8 mouse cellular contexts compared by ENCODE assay signal in genomic region chr8:116992176-116992971, GRCm38 (mm10). TPM values are rescaled to one million over a fixed set of nuclear protein-coding genes. Genes with fewer than 3 reads are reported as not detected.
DNase-seq lines count a peak whose midpoint lies in the region; ATAC-seq lines count a peak whose summit lies in the region.

No protein-coding gene starts in this region.

- DNase-seq in lung, adult 18-20 months: no peak
- DNase-seq in adipocyte (ENCODE audit: low spot score): peak; percentile 65
- DNase-seq in midbrain, embryonic 14.5 days: peak; percentile 13
- DNase-seq in layer of hippocampus, postnatal 14 days (ENCODE audit: low spot score in 2 of 2): no peak
- no peak for DNase-seq in frontal cortex, postnatal 14 days (ENCODE audit: low spot score in 2 of 2)

- H3K4me1 ChIP-seq in lung, embryonic 15.5 days: peaks cover 13% of the 10 kb centered on the region
- H3K4me1 ChIP-seq in forebrain, embryonic 13.5 days: peaks cover 15% of the 10 kb centered on the region
- H3K4me1 ChIP-seq in kidney, embryonic 15.5 days: peaks cover 22% of the 10 kb centered on the region
- peaks cover 7% of the 10 kb centered on the region; the same call in 1 of the 2 replicates for H3K4me1 ChIP-seq in midbrain, embryonic 14.5 days (ENCODE audit: control insufficient read depth, insufficient read depth, low read length)

- H3K4me3 ChIP-seq in lung, embryonic 15.5 days: peak overlapping the region; percentile 72
- H3K4me3 ChIP-seq in forebrain, embryonic 13.5 days: peak overlapping the region; percentile 60
- peak overlapping the region; percentile 85 for H3K4me3 ChIP-seq in kidney, embryonic 15.5 days (replicated peaks)
- H3K4me3 ChIP-seq in midbrain, embryonic 14.5 days (replicated peaks; ENCODE audit: low read depth, low read length): peak overlapping the region; percentile 63

- H3K4me2 ChIP-seq in lung, embryonic 15.5 days: peak overlapping the region; percentile 92
- H3K4me2 ChIP-seq in forebrain, embryonic 13.5 days: peak overlapping the region; percentile 90
- H3K4me2 ChIP-seq in kidney, embryonic 15.5 days: peak overlapping the region; percentile 93
- peak overlapping the region; percentile 81 for H3K4me2 ChIP-seq in midbrain, embryonic 14.5 days (ENCODE audit: low read length)

- H3K36me3 ChIP-seq in lung, embryonic 15.5 days: no peaks in the 10 kb centered on the region; the same call in 1 of the 2 replicates
- H3K36me3 ChIP-seq in forebrain, embryonic 13.5 days (ENCODE audit: poor library complexity, severe bottlenecking): no peaks in the 10 kb centered on the region
- peaks cover 23% of the 10 kb centered on the region for H3K36me3 ChIP-seq in kidney, embryonic 15.5 days
- H3K36me3 ChIP-seq in midbrain, embryonic 14.5 days (ENCODE audit: control insufficient read depth, insufficient read depth, low read length): 0 out of 2 replicates have a peak, but pooled peaks cover under 1% of the 10 kb centered on the region

- peak overlapping the region; percentile 42; the same call in 1 of the 2 replicates for H3K27ac ChIP-seq in lung, embryonic 15.5 days
- H3K27ac ChIP-seq in forebrain, embryonic 13.5 days: no peak overlapping the region
- peak overlapping the region; percentile 86 for H3K27ac ChIP-seq in kidney, embryonic 15.5 days
- H3K27ac ChIP-seq in midbrain, embryonic 14.5 days (replicated peaks; ENCODE audit: low read depth, low read length): no peak overlapping the region

- H3K27me3 ChIP-seq in lung, embryonic 15.5 days: no peaks in the 10 kb centered on the region
- H3K27me3 ChIP-seq in forebrain, embryonic 13.5 days: no peaks in the 10 kb centered on the region
- H3K27me3 ChIP-seq in kidney, embryonic 15.5 days: no peaks in the 10 kb centered on the region
- H3K27me3 ChIP-seq in midbrain, embryonic 14.5 days (ENCODE audit: control insufficient read depth, insufficient read depth, low read length): no peaks in the 10 kb centered on the region

- no peak for ATAC-seq in lung, embryonic 15.5 days (ENCODE audit: borderline replicate concordance, extremely low read depth, low FRiP score, low TSS enrichment)
- no peak for ATAC-seq in forebrain, embryonic 13.5 days
- no peak for ATAC-seq in kidney, embryonic 15.5 days (replicated peaks; ENCODE audit: low FRiP score)
- ATAC-seq in midbrain, embryonic 14.5 days (ENCODE audit: low FRiP score, low TSS enrichment): no peak

- H3K9me3 ChIP-seq in lung, embryonic 15.5 days: no peaks in the 10 kb centered on the region
- H3K9me3 ChIP-seq in forebrain, embryonic 13.5 days (replicated peaks): no peaks in the 10 kb centered on the region
- H3K9me3 ChIP-seq in kidney, embryonic 15.5 days (replicated peaks): no peaks in the 10 kb centered on the region
- H3K9me3 ChIP-seq in midbrain, embryonic 14.5 days (ENCODE audit: control insufficient read depth, low read length): no peaks in the 10 kb centered on the region

- 8% methylated on average over 23 of the region's 23 CpGs for WGBS in lung, embryonic 15.5 days
- WGBS in forebrain, embryonic 13.5 days: 6% methylated on average over 23 of the region's 23 CpGs
- 8% methylated on average over 23 of the region's 23 CpGs for WGBS in kidney, embryonic 15.5 days
- 13% methylated on average over 23 of the region's 23 CpGs for WGBS in midbrain, embryonic 14.5 days

- H3K9ac ChIP-seq in lung, embryonic 15.5 days: peak overlapping the region; percentile 60
- H3K9ac ChIP-seq in forebrain, embryonic 13.5 days: peak overlapping the region; percentile 71
- peak overlapping the region; percentile 80 for H3K9ac ChIP-seq in kidney, embryonic 15.5 days
- H3K9ac ChIP-seq in midbrain, embryonic 14.5 days (replicated peaks; ENCODE audit: low read length): peak overlapping the region; percentile 55

RNA-seq across cellular contexts. Expression of gene Gcsh, which starts 1.0 kb away (rescaled TPM):
- polyA plus RNA-seq in lung, embryonic 15.5 days (2015; fragmentation: Nextera tagmentation; extraction: Ambion mirVana): 113 TPM in 2 replicates
- 111 and 120 TPM in 2 replicates for polyA plus RNA-seq in forebrain, embryonic 13.5 days (2015; fragmentation: Nextera tagmentation; extraction: Ambion mirVana)
- polyA plus RNA-seq in kidney, embryonic 15.5 days (2015; fragmentation: Nextera tagmentation; extraction: Ambion mirVana): 174 and 176 TPM in 2 replicates
- 82.2 and 87.5 TPM in 2 replicates for polyA plus RNA-seq in midbrain, embryonic 14.5 days (2014; fragmentation: Nextera tagmentation; extraction: Ambion mirVana)
- 10 to 100 TPM; 49.1 to 55.1 TPM for total RNA-seq in layer of hippocampus, postnatal 14 days (2021)

RNA-seq across cellular contexts. Expression of gene 1700030J22Rik, which starts 13.6 kb away (rescaled TPM):
- polyA plus RNA-seq in lung, embryonic 15.5 days (2015; fragmentation: Nextera tagmentation; extraction: Ambion mirVana): 2.4 and 2.8 TPM in 2 replicates
- 3.9 and 4.1 TPM in 2 replicates for polyA plus RNA-seq in forebrain, embryonic 13.5 days (2015; fragmentation: Nextera tagmentation; extraction: Ambion mirVana)
- polyA plus RNA-seq in kidney, embryonic 15.5 days (2015; fragmentation: Nextera tagmentation; extraction: Ambion mirVana): 2.4 and 2.5 TPM in 2 replicates
- polyA plus RNA-seq in midbrain, embryonic 14.5 days (2014; fragmentation: Nextera tagmentation; extraction: Ambion mirVana): 5.6 and 6.3 TPM in 2 replicates
- 1 to 10 TPM; 9.5 to 9.7 TPM for total RNA-seq in layer of hippocampus, postnatal 14 days (2021)

RNA-seq across cellular contexts. Expression of gene Atmin, which starts 49.2 kb away (rescaled TPM):
- polyA plus RNA-seq in lung, embryonic 15.5 days (2015; fragmentation: Nextera tagmentation; extraction: Ambion mirVana): 12.1 and 13.0 TPM in 2 replicates
- 13.0 and 15.9 TPM in 2 replicates for polyA plus RNA-seq in forebrain, embryonic 13.5 days (2015; fragmentation: Nextera tagmentation; extraction: Ambion mirVana)
- 11.3 and 12.3 TPM in 2 replicates for polyA plus RNA-seq in kidney, embryonic 15.5 days (2015; fragmentation: Nextera tagmentation; extraction: Ambion mirVana)
- polyA plus RNA-seq in midbrain, embryonic 14.5 days (2014; fragmentation: Nextera tagmentation; extraction: Ambion mirVana): 21.2 and 26.3 TPM in 2 replicates
- 10 to 100 TPM; 35.0 to 37.5 TPM for total RNA-seq in layer of hippocampus, postnatal 14 days (2021)

Comparison
In these comparisons a context has a peak if more than half of its experiments do, and no peak if none do; other contexts are left out.
1. H3K27ac ChIP-seq: peak in lung, embryonic 15.5 days (single experiment) and kidney, embryonic 15.5 days (single experiment); none in forebrain, embryonic 13.5 days (single experiment) and midbrain, embryonic 14.5 days (single experiment).
2. DNase-seq: peak in adipocyte (single experiment) and midbrain, embryonic 14.5 days (single experiment); none in lung, adult 18-20 months (0 of 2), layer of hippocampus, postnatal 14 days (0 of 2) and frontal cortex, postnatal 14 days (0 of 2).
3. Peak in every context shown above with its lines, with median percentiles within 50 percentile points of each other: H3K4me2 ChIP-seq, H3K4me3 ChIP-seq and H3K9ac ChIP-seq.